Mouse (Mus musculus): ENCODE results near the gene Nadsyn1.

Gene Nadsyn1

GRCm38 (mm10) chr7:143822375-143823265 lies at the start of gene Nadsyn1, which contains the start of gene Dhcr7:
Gene Nadsyn1 (minus strand): TSS chr7:143822849.
Gene Dhcr7 (plus strand): TSS chr7:143823145.
- peak; percentile 99 for DNase-seq (ENCODE audit: low read depth, low spot score)

- no peak for DNase-seq (ENCODE audit: low read depth, low spot score)
Measured at GRCm38 (mm10) chr7:143868874-143869273, 46.2 kb upstream of the Nadsyn1 start.

- DNase-seq (ENCODE audit: low read depth, low spot score) = no peak
Measured at GRCm38 (mm10) chr7:143866538-143866937, 43.9 kb upstream of the Nadsyn1 start, which contains the start of gene Gm498. Gene Gm498 (plus strand): TSS chr7:143866838.

GRCm38 (mm10) chr7:143848768-143849482 lies 26.3 kb upstream of the Nadsyn1 start:
- DNase-seq (ENCODE audit: low read depth, low spot score) = no peak

GRCm38 (mm10) chr7:143848127-143848767 lies 25.6 kb upstream of the Nadsyn1 start:
- no peak for DNase-seq (ENCODE audit: low read depth, low spot score)

GRCm38 (mm10) chr7:143841301-143841700 lies 18.7 kb upstream of the Nadsyn1 start:
- no peak for DNase-seq (ENCODE audit: low read depth, low spot score)

GRCm38 (mm10) chr7:143840121-143840520 lies 17.5 kb upstream of the Nadsyn1 start:
- no peak for DNase-seq (ENCODE audit: low read depth, low spot score)

GRCm38 (mm10) chr7:143837705-143838358 lies 15.2 kb upstream of the Nadsyn1 start:
- DNase-seq (ENCODE audit: low read depth, low spot score) = no peak

GRCm38 (mm10) chr7:143834972-143835371 lies 12.3 kb upstream of the Nadsyn1 start:
- no peak for DNase-seq (ENCODE audit: low read depth, low spot score)

GRCm38 (mm10) chr7:143834316-143834715 lies 11.7 kb upstream of the Nadsyn1 start:
- DNase-seq (ENCODE audit: low read depth, low spot score) = no peak

GRCm38 (mm10) chr7:143833581-143834190 lies 11.0 kb upstream of the Nadsyn1 start:
- no peak for DNase-seq (ENCODE audit: low read depth, low spot score)

- no peak for DNase-seq (ENCODE audit: low read depth, low spot score)
Measured at GRCm38 (mm10) chr7:143832611-143833010, 10.0 kb upstream of the Nadsyn1 start.

- DNase-seq (ENCODE audit: low read depth, low spot score) = no peak
Measured at GRCm38 (mm10) chr7:143832196-143832595, 9.5 kb upstream of the Nadsyn1 start.

GRCm38 (mm10) chr7:143830399-143830798 lies 7.8 kb upstream of the Nadsyn1 start:
- DNase-seq (ENCODE audit: low read depth, low spot score) = no peak

- peak; percentile 99 for DNase-seq (ENCODE audit: low read depth, low spot score)
Measured at GRCm38 (mm10) chr7:143829504-143830331, 7.1 kb upstream of the Nadsyn1 start.

- DNase-seq (ENCODE audit: low read depth, low spot score) = no peak
Measured at GRCm38 (mm10) chr7:143826985-143827384, 4.3 kb upstream of the Nadsyn1 start.

- no peak for DNase-seq (ENCODE audit: low read depth, low spot score)
Measured at GRCm38 (mm10) chr7:143823266-143823605, 587 bp upstream of the Nadsyn1 start.

- no peak for DNase-seq (ENCODE audit: low read depth, low spot score)
Measured at GRCm38 (mm10) chr7:143821241-143821640, 1.4 kb downstream of the Nadsyn1 start.

GRCm38 (mm10) chr7:143819201-143819600 lies 3.4 kb downstream of the Nadsyn1 start:
- no peak for DNase-seq (ENCODE audit: low read depth, low spot score)

GRCm38 (mm10) chr7:143808909-143809308 lies 13.7 kb downstream of the Nadsyn1 start:
- no peak for DNase-seq (ENCODE audit: low read depth, low spot score)

Data from mesoderm, embryonic 11.5 days (tissue).